In the genomic region with DNA sequence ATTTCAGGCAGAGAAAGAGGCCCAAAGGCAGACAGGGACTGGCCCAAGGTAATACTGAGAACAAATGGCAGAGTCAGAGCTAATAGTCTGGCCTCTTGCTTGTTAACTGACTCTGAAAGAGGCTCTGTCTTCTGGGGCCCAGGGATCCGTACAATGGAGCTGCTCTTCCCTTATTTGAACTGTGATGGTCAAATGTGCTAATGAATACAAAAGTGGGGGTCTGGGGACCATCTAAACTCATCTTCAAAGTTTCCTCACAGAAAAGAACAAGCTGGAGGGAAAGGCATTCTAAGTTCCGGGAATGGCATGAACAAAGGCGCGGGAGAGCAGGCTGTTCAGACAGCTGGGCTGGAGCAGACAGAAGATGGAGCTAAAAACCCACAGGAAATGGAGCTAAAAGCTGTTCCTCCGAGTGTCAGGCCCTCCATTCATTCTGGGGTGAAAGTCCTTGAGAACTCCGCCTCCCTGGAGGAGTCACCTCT, we compare ENCODE assay signal across 8 mouse cellular contexts. TPM values are rescaled to one million over a fixed set of nuclear protein-coding genes. Genes with fewer than 3 reads are reported as not detected.
DNase-seq lines count a peak whose midpoint lies in the region; ATAC-seq and TF ChIP-seq lines count a peak whose summit lies in the region.

No protein-coding gene starts in this region.

- intact Hi-C loops in left cerebral cortex, postnatal 4 days (cut with DNase I), result no loop called here
- intact Hi-C loops in heart, postnatal 14 days (cut with DNase I), result no loop called here

- H3K4me2 ChIP-seq in liver, embryonic 14.5 days (ENCODE audit: low read depth), result no peak overlapping the region
- no peak overlapping the region for H3K4me2 ChIP-seq in liver, embryonic 11.5 days
- no peak overlapping the region for H3K4me2 ChIP-seq in hindbrain, embryonic 15.5 days

- H3K9me3 ChIP-seq in liver, embryonic 14.5 days (ENCODE audit: control insufficient read depth, low read length), result no peaks in the 10 kb centered on the region
- no peaks in the 10 kb centered on the region for H3K9me3 ChIP-seq in liver, embryonic 11.5 days (ENCODE audit: control insufficient read depth, low read length)
- H3K9me3 ChIP-seq in hindbrain, embryonic 15.5 days, result no peaks in the 10 kb centered on the region

- no peak overlapping the region for H3K9ac ChIP-seq in liver, embryonic 14.5 days (replicated peaks)
- H3K9ac ChIP-seq in liver, embryonic 11.5 days (ENCODE audit: low read depth, low read length), result no peak overlapping the region
- H3K9ac ChIP-seq in hindbrain, embryonic 15.5 days, result no peak overlapping the region

- peaks cover 6 to 9% of the 10 kb centered on the region in 2 experiments for H3K4me1 ChIP-seq in liver, embryonic 14.5 days (replicated peaks; ENCODE audit: control insufficient read depth in 2 of 2, insufficient read depth in 2 of 2, low read length in 1 of 2)
- peaks cover 4% of the 10 kb centered on the region for H3K4me1 ChIP-seq in liver, embryonic 11.5 days (replicated peaks; ENCODE audit: control insufficient read depth, insufficient read depth, low read length)
- 0 out of 2 replicates have a peak, but pooled peaks cover 5% of the 10 kb centered on the region for H3K4me1 ChIP-seq in hindbrain, embryonic 15.5 days (replicated peaks)

- peak; percentile 16; the same call in 1 of the 2 replicates for TF ChIP-seq CTCF in liver, embryonic 14.5 days (IDR thresholded peaks at IDR 0.05; ENCODE audit: low read depth)
- no peak for TF ChIP-seq CTCF in brain, embryonic 14.5 days (IDR thresholded peaks at IDR 0.05; ENCODE audit: borderline replicate concordance, extremely low read depth, insufficient read depth, insufficient read length)

- 50% methylated on average over 6 of the region's 6 CpGs for WGBS in liver, embryonic 14.5 days (ENCODE audit: insufficient replicate concordance)
- 64% methylated on average over 6 of the region's 6 CpGs for WGBS in liver, embryonic 11.5 days
- WGBS in hindbrain, embryonic 15.5 days, result 27% methylated on average over 6 of the region's 6 CpGs

- no peak for TF ChIP-seq POLR2A in brain, embryonic 14.5 days (IDR thresholded peaks at IDR 0.05; ENCODE audit: borderline replicate concordance, extremely low read depth, insufficient read depth, insufficient read length, poor library complexity, severe bottlenecking)

- H3K27me3 ChIP-seq in liver, embryonic 14.5 days (ENCODE audit: control insufficient read depth, insufficient read depth, low read length), result no peaks in the 10 kb centered on the region
- no peaks in the 10 kb centered on the region for H3K27me3 ChIP-seq in liver, embryonic 11.5 days (replicated peaks; ENCODE audit: control insufficient read depth, insufficient read depth, low read length)
- no peaks in the 10 kb centered on the region for H3K27me3 ChIP-seq in hindbrain, embryonic 15.5 days

- DNase-seq in liver, embryonic 14.5 days (ENCODE audit: low read depth in 3 of 3, low spot score in 3 of 3), result no peak
- no peak for DNase-seq in liver, embryonic 11.5 days (ENCODE audit: low spot score)
- DNase-seq in brain, embryonic 14.5 days (ENCODE audit: low read depth), result peak; percentile 89
- DNase-seq in left cerebral cortex, postnatal 4 days, result peak; percentile 23
- DNase-seq in spleen, adult 12 weeks (ENCODE audit: low spot score), result no peak
- DNase-seq in heart, postnatal 14 days, result no peak

- H3K27ac ChIP-seq in liver, embryonic 14.5 days, result no peak overlapping the region
- no peak overlapping the region for H3K27ac ChIP-seq in liver, embryonic 11.5 days (ENCODE audit: low read depth, low read length)
- peak overlapping the region; percentile 85 for H3K27ac ChIP-seq in hindbrain, embryonic 15.5 days (replicated peaks)

- no peak for ATAC-seq in liver, embryonic 14.5 days (ENCODE audit: insufficient read depth)
- no peak for ATAC-seq in liver, embryonic 11.5 days (replicated peaks; ENCODE audit: low FRiP score)
- ATAC-seq in hindbrain, embryonic 15.5 days (ENCODE audit: low FRiP score, low read depth), result peak; percentile 74
- no peak for ATAC-seq in erythroid progenitor cell, adult 5-6 weeks (replicated peaks; ENCODE audit: low FRiP score, poor library complexity, severe bottlenecking)

- no peaks in the 10 kb centered on the region for H3K36me3 ChIP-seq in liver, embryonic 14.5 days (replicated peaks; ENCODE audit: control insufficient read depth, insufficient read depth, low read depth)
- no peaks in the 10 kb centered on the region for H3K36me3 ChIP-seq in liver, embryonic 11.5 days (ENCODE audit: control insufficient read depth, insufficient read depth, low read length)
- no peaks in the 10 kb centered on the region for H3K36me3 ChIP-seq in hindbrain, embryonic 15.5 days

- no peak for TF ChIP-seq EP300 in liver, embryonic 14.5 days (IDR thresholded peaks at IDR 0.05; ENCODE audit: low read depth)

- H3K4me3 ChIP-seq in liver, embryonic 14.5 days (ENCODE audit: insufficient read depth in 1 of 2, low read depth in 2 of 2, low read length in 2 of 2), result no peak overlapping the region
- no peak overlapping the region for H3K4me3 ChIP-seq in liver, embryonic 11.5 days (ENCODE audit: low read depth, low read length)
- H3K4me3 ChIP-seq in hindbrain, embryonic 15.5 days, result no peak overlapping the region

RNA-seq across cellular contexts. Expression of a gene that starts 4.0 kb away (rescaled TPM):
- 9.5 and 9.6 TPM in 2 replicates for polyA plus RNA-seq in liver, embryonic 14.5 days (2012; rRNA removed)
- polyA plus RNA-seq in liver, embryonic 14.5 days (2014; fragmentation: Nextera tagmentation; extraction: Ambion mirVana), result 7.6 and 9.6 TPM in 2 replicates
- 7.8 and 9.2 TPM in 2 replicates for polyA plus RNA-seq in liver, embryonic 11.5 days (2014; fragmentation: Nextera tagmentation; extraction: Ambion mirVana)
- 1.3 and 1.6 TPM in 2 replicates for polyA plus RNA-seq in brain, embryonic 14.5 days (2012; rRNA removed)
- polyA plus RNA-seq in hindbrain, embryonic 15.5 days (2015; fragmentation: Nextera tagmentation; extraction: Ambion mirVana), result 1.2 and 1.5 TPM in 2 replicates
- 1 to 10 TPM in 1 of 2 experiments, under 1 TPM in 1; 0.93 to 1.1 TPM for total RNA-seq in left cerebral cortex, postnatal 4 days (2021)
- total RNA-seq in erythroid progenitor cell, adult 5-6 weeks (2015; ENCODE audit: low replicate concordance), result 39.8 and 45.4 TPM in 2 replicates
- total RNA-seq in erythroid progenitor cell, adult 5-6 weeks (2017; ENCODE audit: low replicate concordance), result 23.1 and 46.1 TPM in 2 replicates
- under 1 TPM; 0.29 to 0.41 TPM for total RNA-seq in heart, postnatal 14 days (2021)

RNA-seq across cellular contexts. Expression of a gene that starts 29.6 kb away (rescaled TPM):
- 0.02 TPM in 1 of 2 replicates, not detected in the other for polyA plus RNA-seq in liver, embryonic 14.5 days (2012; rRNA removed)
- not detected in 2 replicates for polyA plus RNA-seq in liver, embryonic 14.5 days (2014; fragmentation: Nextera tagmentation; extraction: Ambion mirVana)
- polyA plus RNA-seq in liver, embryonic 11.5 days (2014; fragmentation: Nextera tagmentation; extraction: Ambion mirVana), result 0.30 TPM in 1 of 2 replicates, not detected in the other
- 1.8 and 2.1 TPM in 2 replicates for polyA plus RNA-seq in brain, embryonic 14.5 days (2012; rRNA removed)
- polyA plus RNA-seq in hindbrain, embryonic 15.5 days (2015; fragmentation: Nextera tagmentation; extraction: Ambion mirVana), result 2.4 and 3.3 TPM in 2 replicates
- 1 to 10 TPM; 2.4 to 2.6 TPM for total RNA-seq in left cerebral cortex, postnatal 4 days (2021)
- total RNA-seq in erythroid progenitor cell, adult 5-6 weeks (2015; ENCODE audit: low replicate concordance), result not detected in 2 replicates
- not detected in 2 replicates for total RNA-seq in erythroid progenitor cell, adult 5-6 weeks (2017; ENCODE audit: low replicate concordance)
- total RNA-seq in heart, postnatal 14 days (2021), result 10 to 100 TPM; 27.7 to 34.9 TPM

RNA-seq across cellular contexts. Expression of a gene that starts 33.7 kb away (rescaled TPM):
- polyA plus RNA-seq in liver, embryonic 14.5 days (2012; rRNA removed), result 25.9 and 26.8 TPM in 2 replicates
- polyA plus RNA-seq in liver, embryonic 14.5 days (2014; fragmentation: Nextera tagmentation; extraction: Ambion mirVana), result 19.1 and 21.8 TPM in 2 replicates
- polyA plus RNA-seq in liver, embryonic 11.5 days (2014; fragmentation: Nextera tagmentation; extraction: Ambion mirVana), result 49.2 and 61.3 TPM in 2 replicates
- polyA plus RNA-seq in brain, embryonic 14.5 days (2012; rRNA removed), result 80.7 and 93.5 TPM in 2 replicates
- 41.4 and 42.5 TPM in 2 replicates for polyA plus RNA-seq in hindbrain, embryonic 15.5 days (2015; fragmentation: Nextera tagmentation; extraction: Ambion mirVana)
- total RNA-seq in left cerebral cortex, postnatal 4 days (2021), result 10 to 100 TPM; 31.8 to 34.8 TPM
- 29.3 and 41.4 TPM in 2 replicates for total RNA-seq in erythroid progenitor cell, adult 5-6 weeks (2015; ENCODE audit: low replicate concordance)
- total RNA-seq in erythroid progenitor cell, adult 5-6 weeks (2017; ENCODE audit: low replicate concordance), result 14.4 and 20.3 TPM in 2 replicates
- total RNA-seq in heart, postnatal 14 days (2021), result 10 to 100 TPM; 35.6 to 44.2 TPM

RNA-seq across cellular contexts. Expression of a gene that starts 47.3 kb away (rescaled TPM):
- 95.8 and 107 TPM in 2 replicates for polyA plus RNA-seq in liver, embryonic 14.5 days (2012; rRNA removed)
- 242 and 250 TPM in 2 replicates for polyA plus RNA-seq in liver, embryonic 14.5 days (2014; fragmentation: Nextera tagmentation; extraction: Ambion mirVana)
- 355 and 359 TPM in 2 replicates for polyA plus RNA-seq in liver, embryonic 11.5 days (2014; fragmentation: Nextera tagmentation; extraction: Ambion mirVana)
- polyA plus RNA-seq in brain, embryonic 14.5 days (2012; rRNA removed), result 236 and 348 TPM in 2 replicates
- 440 and 478 TPM in 2 replicates for polyA plus RNA-seq in hindbrain, embryonic 15.5 days (2015; fragmentation: Nextera tagmentation; extraction: Ambion mirVana)
- total RNA-seq in left cerebral cortex, postnatal 4 days (2021), result 100 to 1,000 TPM; 249 to 255 TPM
- 77.1 and 89.3 TPM in 2 replicates for total RNA-seq in erythroid progenitor cell, adult 5-6 weeks (2015; ENCODE audit: low replicate concordance)
- total RNA-seq in erythroid progenitor cell, adult 5-6 weeks (2017; ENCODE audit: low replicate concordance), result 37.2 and 116 TPM in 2 replicates
- 100 to 1,000 TPM; 516 to 524 TPM for total RNA-seq in heart, postnatal 14 days (2021)

Comparison
In these comparisons a context has a peak if more than half of its experiments do, and no peak if none do; other contexts are left out.
1. DNase-seq: peak in brain, embryonic 14.5 days (single experiment) and left cerebral cortex, postnatal 4 days (single experiment); none in liver, embryonic 14.5 days (0 of 3), liver, embryonic 11.5 days (single experiment), spleen, adult 12 weeks (single experiment) and heart, postnatal 14 days (0 of 2).